Mouse (Mus musculus) thymus, adult 2 months (tissue): ENCODE results near the gene Cadps2.

Source experiments
- CTCF ChIP-seq: fragments of 200-500 bp; IDR thresholded peaks from 2 replicates; pipeline ENCODE4 v1.5.1; 2012; ENCODE audit warnings: mild to moderate bottlenecking, control low read depth, low read length, moderate library complexity, borderline replicate concordance; ENCODE audit not compliant: control insufficient read depth, poor library complexity, insufficient read depth; ENCODE audit errors: extremely low read depth
- POLR2A ChIP-seq: fragments of 200-500 bp; IDR thresholded peaks from 2 replicates; pipeline ENCODE4 v1.6.1; 2012; ENCODE audit warnings: mild to moderate bottlenecking, low read length, control low read depth, moderate library complexity; ENCODE audit not compliant: control insufficient read depth, poor library complexity, insufficient read depth; ENCODE audit errors: extremely low read depth

DNA sequence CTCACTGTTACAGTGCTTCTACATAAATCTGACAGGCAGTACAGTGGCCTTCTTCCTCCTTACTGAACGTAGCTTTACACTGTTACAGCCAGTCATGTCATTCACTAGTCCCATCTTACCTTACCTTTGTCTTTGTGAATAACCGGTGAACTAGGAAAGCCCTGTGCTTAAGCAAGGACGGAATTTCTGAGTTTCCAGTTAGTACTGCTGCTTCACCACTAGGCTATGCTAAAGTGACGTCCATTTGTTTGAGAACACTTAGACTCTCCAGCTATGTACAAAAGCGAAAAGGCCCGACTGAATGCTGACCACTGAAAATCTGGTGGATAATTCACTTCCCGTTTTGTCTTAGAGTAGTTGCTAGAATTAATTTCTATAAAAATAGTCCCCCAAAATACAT lies 347.4 kb downstream of the Cadps2 start:
- no peak for TF ChIP-seq CTCF
- no peak for TF ChIP-seq POLR2A
